Mouse (Mus musculus) kidney, embryonic 16.5 days (tissue): ENCODE measurements around the gene Sv2c. TPM values are rescaled to one million over a fixed set of nuclear protein-coding genes. Genes with fewer than 3 reads are reported as not detected.

Source experiments
- polyA plus RNA-seq: library from polyadenylated mRNA; unstranded; fragments of >200 nt; fragmentation: Nextera tagmentation; extraction: Ambion mirVana; gene quantifications from 2 replicates; pipeline ENCODE4 v1.2.1, GENCODE M21; 2015

The Sv2c gene
- polyA plus RNA-seq, 1 experiment from 2014 or later = 0.74 TPM

Other genes with a start within 250 kb of the Sv2c start
- gene Iqgap2, start 240.7 kb downstream of the Sv2c start, polyA plus RNA-seq = 10.5 and 11.2 TPM in 2 replicates
- gene Gm20075, start 51.2 kb downstream of the Sv2c start, polyA plus RNA-seq = 28.8 and 34.6 TPM in 2 replicates
- not detected in 2 replicates for gene Gm17190, start 50.5 kb downstream of the Sv2c start, polyA plus RNA-seq